Mouse (Mus musculus) adrenal gland, adult (tissue): ENCODE results near the gene Irf2.

Experiments
- DNase-seq, 2 experiments: peaks; one replicate each; pipeline ENCODE4 v3.0.0; 2022 to 2023; ENCODE audit warnings: low spot score in 1 of 2; ENCODE audit not compliant: inconsistent age in 2 of 2

The Irf2 gene

GRCm38 (mm10) chr8:46739003-46739949 lies at the start of gene Irf2:
Gene Irf2, plus strand, starts transcription at chr8:46739732.
- DNase-seq = peak; percentile 92 to 96

- DNase-seq = no peak
These were observed 49.4 kb upstream of the Irf2 start for GRCm38 (mm10) chr8:46690111-46690510.

- DNase-seq = no peak
These were observed 49.0 kb upstream of the Irf2 start for GRCm38 (mm10) chr8:46690581-46690980.

DNA sequence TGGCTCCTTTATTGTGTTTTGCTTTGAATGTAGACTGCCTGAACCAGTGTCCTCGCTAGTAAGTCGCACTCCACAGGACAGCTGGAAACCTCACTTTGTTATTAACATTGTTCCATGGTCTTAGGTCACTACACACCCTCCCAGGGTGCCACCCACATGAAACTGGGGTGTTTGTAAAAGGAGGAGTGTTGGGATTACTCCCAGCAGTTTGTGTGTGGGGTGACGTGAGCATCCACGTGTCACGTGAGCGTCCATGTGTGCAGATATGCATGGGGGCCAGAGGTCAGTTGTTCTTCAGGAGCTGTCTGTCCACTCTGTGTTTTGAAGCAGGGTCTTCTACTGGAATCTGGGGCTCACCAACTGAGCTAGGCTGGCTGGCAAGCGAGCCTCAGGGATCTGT lies 48.2 kb upstream of the Irf2 start:
- no peak for DNase-seq

GRCm38 (mm10) chr8:46696256-46697041 lies 43.1 kb upstream of the Irf2 start:
- peak in 1 of 2 experiments; percentile 47 for DNase-seq

DNA sequence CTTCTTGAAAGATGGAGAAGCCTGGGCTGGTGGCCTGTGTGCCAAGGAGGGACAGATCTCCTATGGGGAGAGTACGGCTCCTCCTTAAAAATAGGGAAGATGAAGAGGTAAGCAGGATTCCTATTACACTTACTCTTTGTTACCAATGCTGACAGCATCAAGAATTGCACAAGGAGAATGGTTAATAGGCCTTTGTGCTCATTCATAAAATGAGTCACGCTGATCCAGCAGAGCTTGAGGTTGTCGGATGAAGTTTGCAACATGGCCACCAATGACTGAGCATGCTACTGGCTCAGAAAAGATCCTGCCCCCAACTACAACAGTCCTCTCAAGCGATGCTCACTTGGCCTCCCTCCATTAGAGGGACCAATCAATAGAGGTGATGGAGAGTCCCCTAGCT lies 42.0 kb upstream of the Irf2 start:
- DNase-seq = peak in 1 of 2 experiments; percentile 58

DNA sequence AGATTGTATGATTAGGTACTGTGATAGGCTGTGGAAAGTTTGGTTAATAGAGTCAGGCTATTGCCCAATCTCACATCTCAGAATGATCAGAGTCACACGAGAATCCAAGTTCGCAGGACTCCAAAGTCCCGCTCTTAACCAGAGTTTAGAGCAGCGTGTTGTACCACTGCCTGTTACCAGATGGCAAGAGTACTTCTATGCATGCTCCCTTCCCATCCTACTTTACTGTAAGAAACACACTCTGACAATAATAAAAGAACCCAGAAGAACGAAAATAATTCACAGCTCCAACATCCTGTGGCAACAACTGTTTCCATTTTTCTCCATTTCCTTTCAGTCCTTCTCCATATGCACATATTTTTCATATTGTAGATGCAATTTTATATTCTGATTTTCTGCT lies 41.4 kb upstream of the Irf2 start:
- DNase-seq = no peak

- DNase-seq = no peak
These were observed 34.4 kb upstream of the Irf2 start for GRCm38 (mm10) chr8:46705145-46705544.

DNA sequence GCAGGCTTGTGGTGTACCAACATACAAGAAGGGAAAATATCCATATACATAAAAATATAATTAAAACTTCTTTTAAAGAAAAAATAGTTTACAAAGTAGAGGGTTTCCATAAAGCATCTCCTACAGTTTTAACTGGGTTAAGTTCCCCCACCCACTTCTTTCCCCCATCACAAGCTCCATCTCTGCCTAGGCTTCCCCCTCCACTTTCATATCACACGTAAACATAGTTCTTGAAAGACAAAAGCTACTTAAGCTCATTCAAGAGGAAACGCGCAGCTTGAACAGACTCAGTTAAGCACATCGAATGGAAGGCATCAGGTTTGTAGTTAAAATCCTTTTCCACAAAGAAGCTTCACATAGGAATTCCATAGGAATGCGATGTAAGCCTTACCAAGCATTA lies 32.8 kb upstream of the Irf2 start:
- DNase-seq = no peak

GRCm38 (mm10) chr8:46709302-46709701 lies 30.2 kb upstream of the Irf2 start:
- DNase-seq = no peak

GRCm38 (mm10) chr8:46710289-46710688 lies 29.2 kb upstream of the Irf2 start:
- DNase-seq = no peak

DNA sequence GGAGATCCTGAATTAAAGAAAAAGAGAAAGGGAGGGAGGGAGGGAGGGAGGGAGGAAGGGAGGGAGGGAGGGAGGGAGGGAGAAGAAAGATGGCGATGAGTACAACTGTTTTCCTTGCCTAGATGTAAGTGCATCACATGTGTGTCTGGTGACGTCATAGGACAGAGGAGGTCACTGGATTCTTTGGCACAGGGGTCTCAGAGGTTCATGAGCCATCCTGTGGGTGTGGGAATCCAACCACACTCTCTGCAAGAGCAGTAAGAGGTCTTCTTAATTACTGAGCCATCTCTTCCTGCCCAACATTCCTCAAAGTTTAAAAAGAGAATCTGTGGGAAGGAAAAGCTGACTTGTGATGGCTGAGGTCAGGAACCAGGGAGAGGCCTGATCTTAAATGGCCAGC lies 28.0 kb upstream of the Irf2 start:
- no peak for DNase-seq

GRCm38 (mm10) chr8:46713178-46713577 lies 26.4 kb upstream of the Irf2 start:
- no peak for DNase-seq

GRCm38 (mm10) chr8:46713844-46714243 lies 25.7 kb upstream of the Irf2 start:
- DNase-seq = no peak

DNA sequence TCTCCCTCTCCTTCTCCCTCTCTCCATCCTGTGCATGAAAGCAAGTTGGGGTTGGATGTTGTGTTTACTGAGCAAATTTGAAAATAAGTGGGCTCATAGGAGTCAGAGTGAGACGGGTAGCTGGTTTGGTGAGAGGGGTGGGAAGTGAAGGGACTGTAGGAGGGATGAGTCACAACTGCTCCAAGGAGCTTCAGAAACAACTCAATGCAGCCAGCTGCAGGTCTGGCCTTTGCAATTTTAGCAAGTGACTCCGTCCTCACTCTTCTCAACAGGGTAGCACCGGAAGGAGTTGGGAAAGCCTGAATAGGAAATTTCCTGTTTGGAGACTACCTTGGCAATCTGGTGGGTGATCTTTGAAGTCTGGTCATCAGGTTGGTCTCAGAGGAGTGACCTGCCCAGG lies 25.1 kb upstream of the Irf2 start:
- DNase-seq = no peak

DNA sequence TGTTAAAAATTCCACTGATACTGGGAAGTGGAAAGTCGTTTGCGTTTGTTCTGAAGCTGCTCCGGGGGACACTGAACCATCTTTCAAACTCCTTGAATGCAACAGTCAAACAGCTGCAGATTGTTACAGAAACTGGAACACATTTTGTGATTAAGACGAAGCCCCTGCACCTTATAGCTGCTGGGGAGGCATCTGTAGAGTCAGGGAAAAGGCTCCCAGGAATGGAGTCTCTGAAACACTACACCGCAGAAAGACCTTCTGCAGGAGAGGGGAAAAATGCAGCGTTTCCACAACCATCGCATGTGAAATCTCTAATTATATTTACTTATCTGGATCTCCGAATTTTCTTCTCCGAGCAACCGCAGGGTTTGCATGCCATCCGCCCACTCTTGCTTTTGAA lies 23.1 kb upstream of the Irf2 start:
- DNase-seq = no peak

DNA sequence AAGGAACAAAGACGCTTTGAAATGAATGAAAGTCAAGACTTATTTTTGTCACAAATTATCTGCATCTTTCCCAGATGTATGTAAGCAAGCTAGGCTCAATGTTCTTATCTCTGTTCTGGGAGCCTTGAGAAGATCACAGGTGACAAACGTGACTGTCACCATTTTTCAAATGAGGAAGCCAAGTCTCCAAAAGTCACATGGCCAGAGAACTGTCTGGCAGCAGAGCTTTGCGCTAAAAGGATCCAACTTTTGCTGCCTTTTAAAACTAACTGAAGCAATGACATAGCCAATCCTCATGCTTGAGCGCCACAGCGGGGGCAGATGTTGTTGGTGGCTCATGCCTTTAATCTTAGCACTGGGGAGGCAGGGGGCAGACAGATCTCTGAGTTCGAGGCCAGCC lies 22.4 kb upstream of the Irf2 start:
- no peak for DNase-seq

DNA sequence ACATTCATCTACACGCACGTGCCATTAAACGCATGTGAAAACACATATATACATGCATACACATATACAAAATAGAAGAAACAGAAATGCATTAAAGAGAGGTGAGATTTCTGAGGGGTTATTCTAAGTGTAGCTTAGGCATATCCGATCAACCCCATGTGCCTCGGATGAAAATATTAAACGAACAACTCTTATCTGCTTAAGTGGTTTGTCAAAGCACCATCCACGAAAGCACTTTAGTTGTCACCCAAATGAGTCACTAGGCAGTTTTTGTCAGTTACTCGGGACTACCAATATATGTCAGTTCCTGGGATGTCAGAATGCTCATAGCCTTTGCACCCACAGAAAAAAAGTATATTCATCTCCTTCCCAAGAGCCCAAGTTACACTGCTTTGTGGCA lies 21.2 kb upstream of the Irf2 start:
- no peak for DNase-seq

GRCm38 (mm10) chr8:46718747-46719146 lies 20.8 kb upstream of the Irf2 start:
- DNase-seq = no peak

DNA sequence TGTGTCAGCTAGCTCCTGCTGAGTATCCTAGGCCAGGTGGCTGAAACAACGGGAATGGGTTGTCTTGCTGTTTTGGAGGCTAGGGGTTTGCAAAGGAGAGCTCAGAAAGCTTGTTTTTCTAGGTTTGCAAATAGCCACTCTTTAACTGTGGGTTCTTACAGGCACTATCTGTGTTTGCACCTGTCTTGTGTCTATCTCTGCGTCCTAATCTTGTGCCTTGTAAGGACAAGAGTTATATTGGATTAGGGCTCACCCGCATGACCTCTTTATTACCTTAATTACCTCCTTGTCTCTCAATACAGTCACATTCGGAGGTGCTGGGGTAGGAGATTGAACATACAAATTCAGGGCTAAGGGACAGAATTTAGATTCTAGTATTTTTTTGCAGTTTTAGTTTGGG lies 18.9 kb upstream of the Irf2 start:
- DNase-seq = no peak

DNA sequence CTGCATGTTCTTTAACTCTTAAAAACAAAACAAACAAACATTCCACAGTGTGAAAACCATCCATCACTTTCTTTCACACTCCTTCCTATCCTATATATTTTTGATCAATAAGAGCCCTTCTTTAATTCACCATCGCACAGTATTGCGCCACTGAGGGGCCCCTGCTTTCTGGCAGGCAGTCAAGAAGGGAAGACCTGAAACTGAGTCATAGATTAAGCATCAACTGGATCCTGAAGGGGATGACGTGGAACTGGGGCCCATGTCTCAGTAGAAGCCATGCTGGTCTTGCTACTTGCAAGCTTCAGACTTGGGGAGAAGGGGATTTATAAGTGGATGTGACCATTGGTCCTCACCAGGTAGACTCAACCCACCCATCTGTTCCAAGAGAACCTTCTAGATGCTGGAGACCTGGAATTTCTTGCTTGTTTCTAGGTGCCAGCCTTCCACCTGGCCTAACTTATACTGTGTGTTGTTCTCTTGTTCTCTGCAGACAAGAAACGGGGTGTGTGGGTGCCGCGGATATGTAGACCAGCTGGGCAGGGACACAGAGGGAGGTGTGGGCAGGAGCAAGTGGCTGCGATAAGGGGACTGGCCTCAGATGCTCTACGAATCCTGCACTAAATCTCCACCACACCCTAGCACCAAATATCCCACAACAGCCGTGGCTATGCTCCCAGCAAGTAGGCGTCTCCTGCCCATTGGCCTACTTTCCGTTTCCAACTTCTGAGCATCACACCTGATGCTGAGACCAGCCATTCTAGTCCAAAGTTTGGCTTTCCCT lies 18.3 kb upstream of the Irf2 start:
- no peak for DNase-seq
